Mouse (Mus musculus): ENCODE data around the gene Rps15a. TPM values are rescaled to one million over a fixed set of nuclear protein-coding genes. Genes with fewer than 3 reads are reported as not detected.

The Rps15a gene
- polyA plus RNA-seq, 1 experiment from 2014 or later, result 480 TPM

GRCm38 (mm10) chr7:118126219-118126875, 10.4 kb upstream of the Rps15a start:
- no peak for ATAC-seq (ENCODE audit: extremely low read depth, insufficient number of reproducible peaks, low FRiP score, low TSS enrichment)
- Histone ChIP-seq H3K4me1 (peaks cover 39% of the 10 kb centered on the region), H3K4me3 (peak overlapping the region; percentile 94), H3K27ac (replicated peaks) (no peak overlapping the region), H3K9me3 (no peaks in the 10 kb centered on the region), H3K27me3 (replicated peaks) (no peaks in the 10 kb centered on the region), H3K36me3 (peaks cover 49% of the 10 kb centered on the region), H3K9ac (peak overlapping the region; percentile 28; the same call in 1 of the 2 replicates), H3K4me2 (peak overlapping the region; percentile 70)
- WGBS, result 74% methylated on average over 11 of the region's 11 CpGs

GRCm38 (mm10) chr7:118125736-118126135, 9.7 kb upstream of the Rps15a start:
- Histone ChIP-seq H3K4me3 (0 out of 2 replicates have a peak overlapping the region, but pooled peaks have one; percentile 4), H3K27ac (replicated peaks) (no peak overlapping the region), H3K4me1 (peaks cover 39% of the 10 kb centered on the region), H3K9ac (no peak overlapping the region), H3K36me3 (peaks cover 55% of the 10 kb centered on the region), H3K4me2 (no peak overlapping the region), H3K27me3 (replicated peaks) (no peaks in the 10 kb centered on the region), H3K9me3 (no peaks in the 10 kb centered on the region)
- no peak for ATAC-seq (ENCODE audit: extremely low read depth, insufficient number of reproducible peaks, low FRiP score, low TSS enrichment)

GRCm38 (mm10) chr7:118123512-118124411, 7.8 kb upstream of the Rps15a start:
- H3K36me3 ChIP-seq, result peaks cover 75% of the 10 kb centered on the region
- H3K4me1 ChIP-seq, result peaks cover 30% of the 10 kb centered on the region
- H3K9ac ChIP-seq, result no peak overlapping the region
- no peak overlapping the region for H3K4me2 ChIP-seq
- no peaks in the 10 kb centered on the region for H3K27me3 ChIP-seq (replicated peaks)
- 89% methylated on average over 4 of the region's 4 CpGs for WGBS
- no peak overlapping the region for H3K4me3 ChIP-seq
- H3K27ac ChIP-seq (replicated peaks), result no peak overlapping the region
- H3K9me3 ChIP-seq, result no peaks in the 10 kb centered on the region
- ATAC-seq (ENCODE audit: extremely low read depth, insufficient number of reproducible peaks, low FRiP score, low TSS enrichment), result no peak

- WGBS, result 97% methylated on average over 7 of the region's 7 CpGs
- no peak for ATAC-seq (ENCODE audit: extremely low read depth, insufficient number of reproducible peaks, low FRiP score, low TSS enrichment)
- Histone ChIP-seq H3K9ac (no peak overlapping the region), H3K4me1 (peaks cover 16% of the 10 kb centered on the region), H3K27ac (replicated peaks) (no peak overlapping the region), H3K36me3 (peaks cover 85% of the 10 kb centered on the region), H3K27me3 (replicated peaks) (no peaks in the 10 kb centered on the region), H3K9me3 (no peaks in the 10 kb centered on the region), H3K4me3 (no peak overlapping the region), H3K4me2 (no peak overlapping the region)
These were observed 6.2 kb upstream of the Rps15a start for GRCm38 (mm10) chr7:118122235-118122634.

GRCm38 (mm10) chr7:118120654-118121053, 4.7 kb upstream of the Rps15a start:
- H3K27ac ChIP-seq (replicated peaks), result no peak overlapping the region
- no peaks in the 10 kb centered on the region for H3K27me3 ChIP-seq (replicated peaks)
- no peak overlapping the region for H3K4me2 ChIP-seq
- no peak overlapping the region for H3K9ac ChIP-seq
- H3K4me1 ChIP-seq, result peaks cover under 1% of the 10 kb centered on the region; the same call in 1 of the 2 replicates
- WGBS, result 76% methylated on average over 1 of the region's 1 CpGs
- H3K9me3 ChIP-seq, result no peaks in the 10 kb centered on the region
- H3K36me3 ChIP-seq, result peaks cover 71% of the 10 kb centered on the region
- ATAC-seq (ENCODE audit: extremely low read depth, insufficient number of reproducible peaks, low FRiP score, low TSS enrichment), result no peak
- no peak overlapping the region for H3K4me3 ChIP-seq

DNA sequence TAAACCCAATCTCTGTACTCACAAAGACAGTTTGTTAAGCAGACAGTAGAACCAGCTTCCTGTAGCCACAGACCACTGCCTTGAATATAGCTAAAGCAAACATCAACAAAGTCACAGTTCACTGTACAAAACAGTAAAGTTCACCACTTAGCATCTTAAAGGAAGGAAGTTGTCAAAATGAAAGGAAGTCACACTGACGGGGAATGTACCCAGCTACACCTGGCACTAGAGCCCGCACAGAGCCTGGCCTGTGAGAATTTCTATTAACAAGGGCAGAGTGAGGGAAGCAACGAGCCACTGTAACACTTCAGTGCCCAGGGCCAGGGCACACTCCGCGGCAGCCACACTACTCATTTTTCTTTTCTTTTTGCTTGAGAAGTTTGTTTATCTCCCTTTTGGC, 4.0 kb upstream of the Rps15a start:
- Histone ChIP-seq H3K9me3 (no peaks in the 10 kb centered on the region), H3K4me3 (no peak overlapping the region), H3K36me3 (peaks cover 69% of the 10 kb centered on the region), H3K27me3 (replicated peaks) (no peaks in the 10 kb centered on the region), H3K9ac (no peak overlapping the region), H3K4me1 (peaks cover 3% of the 10 kb centered on the region), H3K4me2 (no peak overlapping the region), H3K27ac (replicated peaks) (0 out of 2 replicates have a peak overlapping the region, but pooled peaks have one; percentile 39)
- 81% methylated on average over 5 of the region's 5 CpGs for WGBS
- ATAC-seq (ENCODE audit: extremely low read depth, insufficient number of reproducible peaks, low FRiP score, low TSS enrichment), result no peak

DNA sequence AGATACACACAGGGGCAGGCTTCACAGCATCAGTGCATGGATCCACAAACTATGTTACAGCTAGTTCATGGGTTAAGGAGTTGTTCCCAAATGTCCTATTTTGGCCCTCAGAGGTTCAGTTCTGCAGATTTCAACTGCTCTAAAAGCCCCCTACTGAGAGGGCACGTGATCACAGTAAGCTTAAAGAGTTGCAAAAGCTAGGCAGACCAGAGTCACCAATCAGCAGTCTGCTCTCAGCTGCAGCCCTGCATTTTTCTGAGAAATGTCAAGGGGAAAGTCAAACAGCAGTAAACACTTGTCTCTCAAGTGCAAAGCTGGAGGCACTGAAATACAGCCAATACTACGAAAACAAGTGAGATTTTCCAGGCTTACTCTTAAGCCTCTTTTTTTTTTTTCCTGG, 3.2 kb upstream of the Rps15a start:
- Histone ChIP-seq H3K4me2 (no peak overlapping the region), H3K27me3 (replicated peaks) (no peaks in the 10 kb centered on the region), H3K9ac (no peak overlapping the region), H3K4me3 (no peak overlapping the region), H3K36me3 (peaks cover 71% of the 10 kb centered on the region), H3K4me1 (peaks cover 11% of the 10 kb centered on the region), H3K9me3 (no peaks in the 10 kb centered on the region), H3K27ac (replicated peaks) (no peak overlapping the region)
- ATAC-seq (ENCODE audit: extremely low read depth, insufficient number of reproducible peaks, low FRiP score, low TSS enrichment), result no peak
- WGBS, result 61% methylated on average over 2 of the region's 2 CpGs

DNA sequence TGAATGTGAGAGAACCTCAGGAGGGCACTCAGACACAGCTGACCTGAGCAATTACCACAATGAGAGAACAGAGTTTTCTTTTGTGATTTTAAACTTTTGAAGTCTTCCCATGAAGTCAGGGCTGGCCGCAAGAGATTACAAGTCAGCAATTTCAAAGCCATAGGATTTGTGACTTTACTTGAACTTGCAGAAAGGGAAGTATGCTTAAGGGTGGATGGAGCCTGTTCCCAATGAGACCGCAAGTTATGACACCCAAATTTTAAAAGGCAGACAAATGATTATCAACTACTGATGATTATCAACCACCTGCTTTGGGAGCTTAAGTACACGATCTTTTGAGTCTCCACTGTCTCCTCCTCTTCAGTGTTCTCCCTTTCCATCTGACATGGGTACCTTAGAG, 2.4 kb upstream of the Rps15a start:
- Histone ChIP-seq H3K27me3 (replicated peaks) (no peaks in the 10 kb centered on the region), H3K27ac (replicated peaks) (no peak overlapping the region), H3K36me3 (peaks cover 72% of the 10 kb centered on the region), H3K4me3 (no peak overlapping the region), H3K4me1 (peaks cover 18% of the 10 kb centered on the region), H3K9ac (no peak overlapping the region), H3K4me2 (no peak overlapping the region), H3K9me3 (no peaks in the 10 kb centered on the region)
- 80% methylated on average over 3 of the region's 3 CpGs for WGBS
- ATAC-seq (ENCODE audit: extremely low read depth, insufficient number of reproducible peaks, low FRiP score, low TSS enrichment), result no peak

- Histone ChIP-seq H3K4me2 (no peak overlapping the region), H3K4me1 (peaks cover 26% of the 10 kb centered on the region), H3K27ac (replicated peaks) (peak overlapping the region; percentile 5; the same call in 1 of the 2 replicates), H3K9me3 (no peaks in the 10 kb centered on the region), H3K4me3 (no peak overlapping the region), H3K27me3 (replicated peaks) (no peaks in the 10 kb centered on the region), H3K36me3 (peaks cover 72% of the 10 kb centered on the region), H3K9ac (peak overlapping the region; percentile 24; the same call in 1 of the 2 replicates)
- ATAC-seq (ENCODE audit: extremely low read depth, insufficient number of reproducible peaks, low FRiP score, low TSS enrichment), result no peak
- WGBS, result 67% methylated on average over 4 of the region's 4 CpGs
These were observed 1.7 kb upstream of the Rps15a start for GRCm38 (mm10) chr7:118117539-118118210.

DNA sequence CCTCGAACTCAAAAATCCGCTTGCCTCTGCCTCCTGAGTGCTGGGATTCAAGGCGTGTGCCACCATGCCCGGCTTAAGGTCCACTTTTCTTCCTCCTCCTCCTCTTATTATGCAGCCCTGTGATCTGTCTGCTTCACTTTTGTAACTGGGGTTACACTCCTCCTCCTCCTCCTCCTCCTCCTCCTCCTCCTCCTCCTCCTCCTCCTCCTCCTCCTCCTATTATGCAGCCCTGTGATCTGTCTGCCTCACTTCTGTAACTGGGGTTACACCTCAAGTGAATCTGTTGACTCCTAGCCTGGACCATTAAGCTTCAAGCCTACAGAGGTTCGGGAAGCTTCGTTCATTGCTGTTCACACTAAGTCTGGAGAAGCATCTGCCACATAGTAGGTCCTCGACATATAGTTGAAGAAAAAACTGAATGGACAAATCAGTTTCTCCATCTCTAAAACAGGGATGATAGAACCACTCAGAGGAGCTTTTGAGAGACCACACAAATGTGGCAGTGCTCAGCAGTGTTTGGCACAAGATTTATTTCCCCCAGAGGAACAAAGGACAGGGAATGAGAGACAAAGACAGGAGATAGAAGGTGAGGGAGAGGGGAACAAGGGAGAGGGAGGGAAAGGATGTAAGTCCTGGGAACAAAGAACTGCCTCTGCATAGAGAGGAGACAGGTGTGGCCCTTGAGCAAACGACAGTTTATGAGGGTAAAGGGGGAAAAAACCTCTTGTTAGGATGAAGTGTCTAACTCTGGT, 975 bp upstream of the Rps15a start:
- H3K27ac ChIP-seq (replicated peaks), result peak overlapping the region; percentile 5
- peak overlapping the region; percentile 98 for H3K4me2 ChIP-seq
- no peaks in the 10 kb centered on the region for H3K27me3 ChIP-seq (replicated peaks)
- no peak for ATAC-seq (ENCODE audit: extremely low read depth, insufficient number of reproducible peaks, low FRiP score, low TSS enrichment)
- H3K9me3 ChIP-seq, result no peaks in the 10 kb centered on the region
- WGBS, result 12% methylated on average over 8 of the region's 8 CpGs
- H3K4me3 ChIP-seq, result peak overlapping the region; percentile 86
- H3K36me3 ChIP-seq, result peaks cover 72% of the 10 kb centered on the region
- H3K9ac ChIP-seq, result peak overlapping the region; percentile 85
- peaks cover 33% of the 10 kb centered on the region for H3K4me1 ChIP-seq

GRCm38 (mm10) chr7:118115533-118115876, 483 bp downstream of the Rps15a start:
- peak; percentile 33; the same call in 1 of the 2 replicates for ATAC-seq (ENCODE audit: extremely low read depth, insufficient number of reproducible peaks, low FRiP score, low TSS enrichment)
- peaks cover 47% of the 10 kb centered on the region for H3K4me1 ChIP-seq

More at GRCm38 (mm10) chr7:118115533-118115876, 483 bp downstream of the Rps15a start:
- Histone ChIP-seq H3K9me3 (no peaks in the 10 kb centered on the region), H3K9ac (peak overlapping the region; percentile 95), H3K4me2 (peak overlapping the region; percentile 98), H3K27me3 (replicated peaks) (no peaks in the 10 kb centered on the region), H3K36me3 (peaks cover 72% of the 10 kb centered on the region), H3K4me3 (peak overlapping the region; percentile 86), H3K27ac (replicated peaks) (peak overlapping the region; percentile 90)
- under 1% methylated on average over 20 of the region's 20 CpGs for WGBS
